Mouse (Mus musculus) liver (tissue): Measurements from ENCODE around the gene Acox1.

Experiments used
- DNase-seq: peaks from one replicate; pipeline ENCODE4 v3.0.0-alpha.2; 2020; ENCODE audit warnings: mixed read lengths

Acox1 gene

GRCm38 (mm10) chr11:116162146-116162545 is 36.7 kb downstream of the Acox1 start:
- no peak for DNase-seq

GRCm38 (mm10) chr11:116161312-116161711 is 37.5 kb downstream of the Acox1 start:
- no peak for DNase-seq

GRCm38 (mm10) chr11:116150960-116151359 is 47.9 kb downstream of the Acox1 start:
- DNase-seq, result peak; percentile 74

DNA sequence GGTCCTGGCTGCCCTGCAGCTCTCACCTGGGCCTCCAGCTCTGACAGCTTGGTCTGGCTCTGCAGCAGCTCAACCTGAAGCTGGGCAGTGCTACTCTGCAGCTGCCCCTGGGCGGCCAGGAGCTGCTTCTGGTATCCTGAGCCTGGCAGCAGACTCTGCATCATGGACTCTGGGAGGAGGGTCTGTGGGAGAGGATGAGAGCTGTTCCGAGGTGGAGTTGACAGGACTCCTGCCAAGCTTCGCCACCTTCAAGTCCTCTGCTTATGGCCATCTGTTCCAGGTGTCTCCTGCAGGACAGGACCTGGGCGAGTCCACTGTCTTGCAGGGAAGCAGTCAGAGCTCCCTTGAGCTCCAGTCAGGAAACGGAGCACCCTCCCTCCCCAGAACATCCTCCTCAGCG is 49.5 kb downstream of the Acox1 start:
- DNase-seq, result no peak

DNA sequence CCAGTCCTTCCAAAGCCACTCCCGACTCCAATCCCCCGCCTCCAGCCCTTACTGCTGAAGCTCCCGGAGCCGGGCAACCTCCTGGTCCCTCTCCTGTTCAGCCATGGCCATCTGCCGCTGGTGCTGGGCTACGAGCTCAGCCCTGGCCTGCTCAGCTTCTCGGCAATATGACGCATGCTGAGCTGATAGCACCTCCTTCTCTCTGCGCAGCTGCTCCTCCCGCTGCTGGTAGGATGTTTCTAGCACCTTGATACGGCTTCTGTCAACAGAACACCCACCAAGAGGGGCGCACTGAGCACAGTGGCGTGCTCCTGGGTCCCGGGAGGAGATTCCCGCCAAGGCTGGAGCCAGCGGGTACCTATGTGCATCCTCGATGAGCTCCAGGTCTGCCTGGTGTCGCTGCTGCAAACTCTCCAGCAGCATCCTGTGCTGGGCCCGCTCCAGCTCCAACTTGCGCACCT is 50.1 kb downstream of the Acox1 start:
- no peak for DNase-seq

DNA sequence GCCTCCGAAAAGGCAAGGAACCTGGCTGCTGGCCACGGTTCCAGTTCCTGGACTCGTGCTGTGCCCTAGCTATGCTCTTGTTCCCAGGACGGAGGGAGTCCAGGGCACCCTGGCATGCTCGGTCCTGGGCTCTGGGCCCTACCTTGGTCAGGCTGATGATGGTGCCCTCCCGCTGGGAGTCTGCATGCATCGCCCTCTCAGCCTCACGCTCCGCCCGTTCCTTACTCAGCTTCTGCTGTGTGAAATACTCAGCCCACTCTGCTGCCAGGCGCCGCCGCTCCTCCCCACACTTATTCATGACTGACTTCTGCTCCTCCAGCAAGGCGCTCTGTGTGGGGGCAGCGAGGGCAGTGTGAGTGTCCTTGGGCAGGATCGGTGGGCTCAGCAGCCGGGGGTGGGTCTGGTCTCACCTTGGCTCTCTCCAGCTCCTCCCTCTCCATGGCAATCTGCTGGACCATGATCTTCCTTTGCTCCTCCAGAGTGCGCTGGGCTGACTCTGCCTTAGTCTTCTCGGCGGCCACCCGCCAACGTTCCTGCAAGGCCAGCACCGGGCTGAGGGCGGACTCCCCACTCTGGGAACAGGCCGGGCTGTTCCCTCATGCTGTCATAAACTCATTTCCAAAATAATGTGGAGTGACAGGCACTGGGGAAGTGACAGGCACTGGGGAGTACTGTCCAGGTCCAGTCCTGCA is 52.4 kb downstream of the Acox1 start:
- no peak for DNase-seq

DNA sequence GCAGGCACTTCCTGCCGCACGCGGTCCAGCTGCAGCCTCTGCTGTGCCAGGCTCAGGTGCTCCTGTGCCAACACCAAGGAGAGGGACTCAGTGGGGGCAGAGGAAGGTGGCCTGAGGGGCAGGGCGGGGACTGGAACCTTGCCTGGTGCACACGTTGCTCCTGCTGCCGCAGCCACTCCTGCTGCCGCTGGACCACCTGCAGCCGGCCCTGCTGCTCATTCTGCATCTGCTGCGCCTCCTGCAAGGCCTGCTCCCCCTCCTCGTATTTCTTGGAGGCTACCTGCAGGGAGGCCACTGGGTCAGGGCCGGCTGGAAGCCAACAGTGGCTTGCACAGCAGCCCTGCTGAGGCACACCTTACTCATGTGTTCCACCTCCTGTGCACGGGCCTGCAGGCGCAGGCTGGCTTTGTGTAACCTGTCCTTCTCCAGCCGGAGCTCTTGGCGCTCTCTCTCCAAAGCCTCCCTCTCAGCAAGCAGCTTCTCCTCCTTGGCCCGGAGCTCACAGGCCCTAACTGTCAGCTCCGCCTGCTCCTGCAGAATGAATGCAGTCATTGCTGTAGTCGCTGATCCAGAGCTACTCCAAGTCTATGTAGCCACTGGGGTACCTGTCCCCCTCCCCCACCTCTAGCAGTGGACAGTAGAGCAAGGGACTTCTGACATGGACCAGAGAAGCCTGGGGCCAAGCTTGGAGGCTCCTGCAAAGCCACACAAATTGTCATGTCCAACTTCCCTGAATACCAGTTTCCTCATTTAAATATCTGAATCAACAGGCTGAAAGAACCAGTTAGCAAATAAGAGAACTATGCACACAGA is 53.2 kb downstream of the Acox1 start:
- DNase-seq, result no peak

- DNase-seq, result peak; percentile 54
These were observed 55.4 kb downstream of the Acox1 start for GRCm38 (mm10) chr11:116143468-116143867.

GRCm38 (mm10) chr11:116142211-116142991 is 56.4 kb downstream of the Acox1 start:
- DNase-seq, result peak; percentile 85

DNA sequence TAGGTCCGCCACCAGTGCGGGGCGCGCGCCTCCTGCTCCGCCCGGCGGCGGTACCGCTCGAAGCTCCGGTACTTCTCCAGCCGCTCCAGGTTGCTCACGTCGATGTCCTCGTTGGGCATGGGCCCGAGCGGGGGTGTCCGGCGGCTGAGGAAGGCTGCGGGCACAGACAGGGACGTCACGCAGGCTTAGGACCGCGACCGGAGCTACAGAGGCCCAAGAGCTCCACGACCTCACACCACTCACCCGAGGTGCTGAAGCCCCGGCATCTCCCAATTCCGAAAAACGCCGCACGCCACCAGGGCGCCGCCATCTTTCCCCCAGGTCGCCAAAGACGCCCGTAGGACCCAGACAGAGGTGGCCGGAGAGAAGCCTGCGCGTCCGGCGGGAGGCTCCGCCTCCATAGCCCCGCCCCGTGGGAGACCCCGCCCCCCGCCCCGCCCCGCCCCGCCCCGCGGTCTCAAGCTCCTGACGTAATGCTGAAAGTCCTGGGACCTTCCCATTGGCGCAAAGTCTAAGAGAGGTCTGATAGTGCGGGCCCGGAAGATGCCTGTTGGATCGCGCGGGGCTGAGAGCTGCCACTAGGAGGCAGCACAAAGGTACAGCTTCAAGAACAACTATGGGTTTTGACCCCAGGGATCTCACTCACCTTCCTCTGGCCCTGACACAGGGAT is 60.2 kb downstream of the Acox1 start, which contains the start of gene Mrpl38:
Gene Mrpl38 (minus strand): TSS at position 401 of the 671 bp plus-strand sequence.
- peak; percentile 95 for DNase-seq

DNA sequence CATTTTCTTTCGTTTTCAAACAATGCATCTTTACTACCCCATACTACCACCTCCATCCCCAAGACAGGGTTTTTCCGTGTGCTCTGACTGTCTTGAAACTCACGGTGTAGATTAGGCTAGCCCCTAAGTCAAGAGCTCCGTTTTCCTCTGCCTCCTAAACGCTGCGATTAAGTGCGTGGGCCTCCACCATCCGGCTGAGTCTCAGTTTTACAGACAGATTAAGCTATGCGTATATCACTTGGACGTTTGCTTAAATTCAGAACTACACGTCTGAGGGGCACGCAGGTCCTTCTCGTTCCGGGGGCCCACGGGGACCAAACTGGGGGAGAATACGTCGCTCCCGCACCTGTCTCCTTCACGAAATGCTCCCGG is 60.8 kb downstream of the Acox1 start:
- DNase-seq, result no peak

GRCm38 (mm10) chr11:116134171-116134570 is 64.7 kb downstream of the Acox1 start:
- no peak for DNase-seq

DNA sequence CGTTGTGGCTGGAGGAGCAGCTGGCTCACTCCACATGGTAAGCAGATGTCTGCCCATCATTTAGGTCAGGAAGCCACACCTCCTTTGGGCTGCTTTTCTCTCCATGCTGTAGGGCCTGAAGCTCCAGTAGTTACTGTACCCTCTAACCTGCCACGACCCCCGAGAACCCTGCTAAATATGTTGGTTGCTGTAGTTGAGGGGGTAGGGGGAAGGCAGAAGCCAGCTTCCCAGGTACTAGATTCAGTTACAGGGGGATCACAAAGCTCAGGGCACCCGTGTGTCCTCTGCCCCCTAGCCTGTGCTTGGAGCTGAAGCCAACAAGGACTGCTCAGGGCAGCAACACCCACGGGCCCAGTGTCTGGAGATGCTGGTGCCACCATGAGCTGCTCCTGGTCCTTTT is 65.3 kb downstream of the Acox1 start:
- no peak for DNase-seq

DNA sequence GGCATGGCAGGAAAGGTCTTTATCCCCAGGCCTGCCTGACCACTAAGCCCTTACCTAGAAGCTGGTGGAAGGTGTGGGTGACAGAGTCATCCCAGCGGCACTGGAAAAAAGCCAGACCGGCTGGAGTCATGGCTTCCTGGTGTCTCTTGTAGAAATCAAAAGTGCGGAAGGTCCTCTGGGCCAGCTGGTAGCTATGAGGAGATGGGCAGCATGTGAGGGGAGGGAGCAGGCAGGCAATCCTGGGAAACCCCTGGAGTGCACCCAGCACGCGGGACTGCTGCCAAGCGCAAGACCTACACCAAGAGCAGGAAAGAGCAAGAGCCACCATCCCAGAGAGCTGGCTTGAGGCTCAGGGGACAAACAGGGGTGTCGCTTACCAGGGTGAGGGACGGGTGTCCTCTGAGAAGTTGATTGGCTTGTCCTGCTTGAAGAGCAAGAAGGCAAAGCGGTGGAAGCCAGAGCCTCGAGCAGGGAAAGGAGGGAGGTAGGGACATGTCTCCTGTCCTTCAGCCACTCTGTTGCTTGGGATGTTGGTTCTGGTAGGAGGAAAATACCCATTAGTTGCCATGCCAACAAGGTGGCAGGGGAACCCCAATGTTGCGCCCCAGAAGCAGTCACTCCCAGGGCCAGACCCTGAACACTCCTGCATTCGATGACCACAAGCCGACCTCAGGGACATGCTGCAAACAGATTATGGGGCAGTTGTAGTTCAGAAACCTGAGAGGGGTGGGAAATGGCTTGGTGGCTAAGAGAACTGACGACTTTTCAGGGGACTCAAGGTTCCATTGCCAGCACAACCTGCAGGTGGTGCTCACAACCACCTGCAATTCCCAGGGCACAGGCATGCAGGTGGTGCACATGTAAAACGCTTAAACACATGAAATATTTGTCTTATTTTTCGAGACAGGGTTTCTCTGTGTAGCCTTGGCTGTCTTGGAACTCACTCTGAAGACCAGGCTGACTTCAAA is 66.2 kb downstream of the Acox1 start:
- no peak for DNase-seq

- DNase-seq, result no peak
These were observed 67.3 kb downstream of the Acox1 start for GRCm38 (mm10) chr11:116131349-116132170.

- peak; percentile 87 for DNase-seq
These were observed 68.2 kb downstream of the Acox1 start, which contains the start of gene Trim65 for GRCm38 (mm10) chr11:116130488-116131205. TSS of gene Trim65 (minus strand) at chr11:116131128.

- DNase-seq, result no peak
These were observed 68.8 kb downstream of the Acox1 start for GRCm38 (mm10) chr11:116129993-116130487.

DNA sequence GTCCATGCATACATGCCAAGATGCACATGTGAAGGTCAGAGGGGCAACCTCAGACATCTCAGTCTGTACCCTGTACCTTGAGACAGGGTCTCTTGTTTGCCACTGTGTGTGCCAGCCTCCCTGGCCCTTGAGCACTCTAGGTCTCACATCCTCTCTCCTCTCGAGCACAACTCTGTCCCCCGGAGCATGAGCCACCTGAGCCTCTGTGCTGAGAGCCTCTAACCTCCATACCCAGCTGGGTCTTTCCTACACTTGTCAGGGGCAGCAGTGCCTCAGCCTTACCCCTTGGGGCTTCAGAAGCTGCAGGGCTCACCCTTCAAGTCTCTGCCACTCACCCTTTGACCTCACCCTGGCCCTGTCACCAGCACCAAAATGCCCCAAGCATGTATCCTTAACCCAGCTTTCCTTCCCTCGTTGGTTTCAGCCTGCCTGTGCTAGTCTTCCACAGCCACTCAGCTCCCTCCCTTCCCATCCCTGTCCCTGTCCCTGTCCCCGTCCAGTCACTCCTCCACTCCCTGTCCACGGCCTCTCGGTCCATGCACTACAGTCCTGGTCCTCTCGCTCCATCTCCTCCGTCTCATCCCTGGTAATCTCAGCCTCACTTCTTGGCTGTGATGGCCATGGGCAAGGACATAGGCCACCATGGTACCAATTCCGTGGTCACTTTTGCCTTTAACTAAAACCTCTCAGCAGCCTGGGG is 69.6 kb downstream of the Acox1 start:
- DNase-seq, result peak; percentile 2

DNA sequence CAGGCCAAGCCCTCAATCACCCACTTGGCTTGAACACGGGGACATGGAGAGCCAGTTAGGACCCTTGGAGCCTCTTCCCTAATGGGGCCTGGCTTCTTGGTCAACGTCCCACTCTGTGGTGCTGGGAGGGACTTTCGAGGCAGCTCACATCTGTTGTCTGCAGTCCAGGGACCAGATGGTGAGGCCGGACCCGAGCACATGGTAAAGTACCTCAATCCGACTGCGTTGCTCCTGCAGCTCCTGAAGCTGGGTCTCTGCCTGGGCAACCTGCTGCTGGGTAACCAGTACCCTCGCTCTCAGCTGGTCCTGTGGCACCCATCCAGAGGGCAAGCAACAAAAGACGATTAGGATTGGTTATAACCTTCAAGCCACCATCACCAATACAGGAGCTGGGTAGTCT is 70.9 kb downstream of the Acox1 start:
- DNase-seq, result peak; percentile 3
